Mouse (Mus musculus): ENCODE results near the gene Ap2m1. TPM values are rescaled to one million over a fixed set of nuclear protein-coding genes. Genes with fewer than 3 reads are reported as not detected.
A peak's percentile ranks its signal among the peaks of the same experiment; 100 is the strongest.

The Ap2m1 gene
- polyA plus RNA-seq, 1 experiment: 16.9 TPM

- H3K36me3 ChIP-seq (ENCODE audit: control insufficient read depth): peaks cover 78% of the 10 kb centered on the region
- H3K9me3 ChIP-seq (ENCODE audit: control insufficient read depth, low read length): peaks cover 5% of the 10 kb centered on the region
- H3K4me1 ChIP-seq (ENCODE audit: control insufficient read depth): peaks cover 43% of the 10 kb centered on the region
- no peaks in the 10 kb centered on the region for H3K27me3 ChIP-seq (ENCODE audit: control insufficient read depth)
- no peak for TF ChIP-seq TAL1 (IDR thresholded peaks at IDR 0.05; ENCODE audit: low read length)
- TF ChIP-seq GATA1 (IDR thresholded peaks at IDR 0.05; ENCODE audit: low read length): no peak
- H3K4me3 ChIP-seq (replicated peaks): no peak overlapping the region
Measured at GRCm38 (mm10) chr16:20539649-20540048, 4.4 kb downstream of the Ap2m1 start.

DNA sequence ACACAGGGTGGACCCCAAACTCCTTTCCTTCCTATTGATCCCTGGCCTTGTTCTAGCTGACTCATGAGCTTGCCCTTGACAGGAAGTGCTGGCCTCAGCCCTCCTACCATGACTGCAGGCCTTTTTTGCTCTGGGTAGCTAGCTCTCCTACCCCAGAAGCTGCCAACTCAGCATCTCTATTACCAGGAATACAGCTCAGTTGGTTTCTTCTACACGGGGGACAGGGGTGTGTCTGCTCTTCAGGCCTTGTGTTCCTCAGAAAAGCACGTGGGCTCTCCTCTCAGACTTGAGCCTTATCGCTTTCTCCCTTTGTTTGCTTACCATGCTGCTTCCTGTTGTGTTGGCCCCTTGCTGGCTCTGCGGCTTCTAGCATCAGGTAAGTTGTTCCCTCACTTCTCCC is 5.2 kb downstream of the Ap2m1 start:
- no peak for TF ChIP-seq TAL1 (IDR thresholded peaks at IDR 0.05; ENCODE audit: low read length)
- no peak for TF ChIP-seq GATA1 (IDR thresholded peaks at IDR 0.05; ENCODE audit: low read length)
- H3K36me3 ChIP-seq (ENCODE audit: control insufficient read depth): peaks cover 86% of the 10 kb centered on the region
- no peak overlapping the region for H3K4me3 ChIP-seq (replicated peaks)
- H3K27me3 ChIP-seq (ENCODE audit: control insufficient read depth): no peaks in the 10 kb centered on the region
- peaks cover 5% of the 10 kb centered on the region for H3K9me3 ChIP-seq (ENCODE audit: control insufficient read depth, low read length)
- H3K4me1 ChIP-seq (ENCODE audit: control insufficient read depth): peaks cover 39% of the 10 kb centered on the region

DNA sequence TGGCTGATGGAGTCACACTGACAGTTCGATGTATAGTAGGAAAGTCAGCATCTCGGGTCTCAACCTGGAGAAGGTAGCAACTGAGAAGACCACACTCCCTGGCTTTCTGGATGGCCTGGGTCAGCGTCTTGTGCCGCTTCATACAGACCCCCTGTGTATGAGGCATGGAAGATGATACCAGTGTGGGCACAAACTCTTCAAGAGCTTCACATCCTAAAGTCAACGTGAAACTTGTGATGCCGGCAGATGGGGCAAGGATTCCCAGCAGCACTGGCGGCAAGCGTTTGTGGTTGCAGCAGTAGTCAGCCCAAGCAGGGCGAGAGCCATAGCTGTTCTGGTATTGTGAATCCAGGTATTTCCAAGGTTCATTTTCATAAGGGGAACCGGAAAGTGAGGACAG is 10.4 kb downstream of the Ap2m1 start:
- no peaks in the 10 kb centered on the region for H3K27me3 ChIP-seq (ENCODE audit: control insufficient read depth)
- H3K36me3 ChIP-seq (ENCODE audit: control insufficient read depth): peaks cover 73% of the 10 kb centered on the region
- TF ChIP-seq GATA1 (IDR thresholded peaks at IDR 0.05; ENCODE audit: low read length) (no peak), TAL1 (IDR thresholded peaks at IDR 0.05; ENCODE audit: low read length) (no peak)
- peaks cover 35% of the 10 kb centered on the region for H3K4me1 ChIP-seq (ENCODE audit: control insufficient read depth)
- H3K9me3 ChIP-seq (ENCODE audit: control insufficient read depth, low read length): peaks cover 5% of the 10 kb centered on the region
- H3K4me3 ChIP-seq (replicated peaks): no peak overlapping the region

- Histone ChIP-seq H3K36me3 (ENCODE audit: control insufficient read depth) (peaks cover 73% of the 10 kb centered on the region), H3K27me3 (ENCODE audit: control insufficient read depth) (no peaks in the 10 kb centered on the region), H3K9me3 (ENCODE audit: control insufficient read depth, low read length) (peaks cover 5% of the 10 kb centered on the region), H3K4me1 (ENCODE audit: control insufficient read depth) (peaks cover 35% of the 10 kb centered on the region), H3K4me3 (replicated peaks) (peak overlapping the region; percentile 75)
- no peak for TF ChIP-seq TAL1 (IDR thresholded peaks at IDR 0.05; ENCODE audit: low read length)
- TF ChIP-seq GATA1 (IDR thresholded peaks at IDR 0.05; ENCODE audit: low read length): no peak
Measured at GRCm38 (mm10) chr16:20547423-20547822, 12.1 kb downstream of the Ap2m1 start.

DNA sequence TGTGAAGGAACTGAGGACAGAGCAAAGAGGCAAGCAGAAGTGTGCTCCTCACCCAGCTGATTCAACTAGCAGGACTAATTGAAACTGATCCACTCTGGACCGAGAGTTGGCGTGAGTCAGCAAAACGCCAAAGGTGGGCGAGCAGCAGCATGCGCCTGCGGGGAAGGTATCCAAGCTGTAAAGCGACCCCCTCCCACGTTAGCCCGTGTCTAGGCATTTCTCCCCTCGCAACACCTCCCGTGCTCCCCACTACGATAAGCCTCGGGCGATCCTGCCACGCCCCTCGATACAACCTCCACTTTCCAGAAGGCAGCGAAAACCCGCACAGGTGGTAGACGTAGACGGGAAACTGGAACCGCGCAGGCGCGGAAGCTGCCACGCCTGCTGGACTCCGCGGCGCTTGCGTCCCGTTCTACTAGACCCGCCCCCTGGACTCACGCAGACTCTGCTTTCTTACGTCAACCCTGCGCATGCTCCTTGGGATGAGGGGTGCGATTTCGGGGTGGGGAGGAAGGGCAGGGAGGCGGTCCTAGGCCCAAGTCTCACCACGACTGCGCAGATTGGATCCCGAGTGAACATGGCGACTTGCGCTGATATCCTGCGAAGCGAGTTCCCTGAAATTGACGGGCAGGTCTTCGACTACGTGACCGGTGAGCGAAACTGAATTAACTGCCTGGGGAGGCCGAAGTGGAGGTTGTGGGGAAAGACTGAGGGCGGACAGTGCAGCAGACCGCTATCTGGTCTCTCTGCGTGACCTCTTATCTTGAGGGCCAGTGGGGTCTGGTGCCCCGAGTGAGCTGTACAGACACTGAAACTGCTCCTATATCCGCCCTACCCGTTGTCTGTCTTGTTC is 13.0 kb downstream of the Ap2m1 start, which contains the start of gene Abcf3:
Gene Abcf3, plus strand, starts transcription at position 482 of the 853 bp plus-strand sequence.
- H3K27me3 ChIP-seq (ENCODE audit: control insufficient read depth): no peaks in the 10 kb centered on the region
- H3K36me3 ChIP-seq (ENCODE audit: control insufficient read depth): peaks cover 73% of the 10 kb centered on the region
- peaks cover 4% of the 10 kb centered on the region for H3K9me3 ChIP-seq (ENCODE audit: control insufficient read depth, low read length)
- H3K4me1 ChIP-seq (ENCODE audit: control insufficient read depth): peaks cover 35% of the 10 kb centered on the region
- peak within 1 kb of the TSS; percentile 75 for H3K4me3 ChIP-seq (replicated peaks)
- TF ChIP-seq GATA1 (IDR thresholded peaks at IDR 0.05; ENCODE audit: low read length) (no peak), TAL1 (IDR thresholded peaks at IDR 0.05; ENCODE audit: low read length) (no peak)

GRCm38 (mm10) chr16:20549161-20549560 is 13.9 kb downstream of the Ap2m1 start:
- no peak for TF ChIP-seq GATA1 (IDR thresholded peaks at IDR 0.05; ENCODE audit: low read length)
- TF ChIP-seq TAL1 (IDR thresholded peaks at IDR 0.05; ENCODE audit: low read length): no peak
- Histone ChIP-seq H3K27me3 (ENCODE audit: control insufficient read depth) (no peaks in the 10 kb centered on the region), H3K36me3 (ENCODE audit: control insufficient read depth) (peaks cover 74% of the 10 kb centered on the region), H3K4me3 (replicated peaks) (peak overlapping the region; percentile 75), H3K4me1 (ENCODE audit: control insufficient read depth) (peaks cover 35% of the 10 kb centered on the region), H3K9me3 (ENCODE audit: control insufficient read depth, low read length) (no peaks in the 10 kb centered on the region)

GRCm38 (mm10) chr16:20551691-20552090 is 16.4 kb downstream of the Ap2m1 start:
- peaks cover 71% of the 10 kb centered on the region for H3K36me3 ChIP-seq (ENCODE audit: control insufficient read depth)
- no peaks in the 10 kb centered on the region for H3K9me3 ChIP-seq (ENCODE audit: control insufficient read depth, low read length)
- TF ChIP-seq TAL1 (IDR thresholded peaks at IDR 0.05; ENCODE audit: low read length): no peak
- no peak for TF ChIP-seq GATA1 (IDR thresholded peaks at IDR 0.05; ENCODE audit: low read length)
- no peak overlapping the region for H3K4me3 ChIP-seq (replicated peaks)
- H3K4me1 ChIP-seq (ENCODE audit: control insufficient read depth): peaks cover 30% of the 10 kb centered on the region
- no peaks in the 10 kb centered on the region for H3K27me3 ChIP-seq (ENCODE audit: control insufficient read depth)

GRCm38 (mm10) chr16:20552594-20552993 is 17.3 kb downstream of the Ap2m1 start:
- H3K27me3 ChIP-seq (ENCODE audit: control insufficient read depth): no peaks in the 10 kb centered on the region
- H3K4me1 ChIP-seq (ENCODE audit: control insufficient read depth): peaks cover 24% of the 10 kb centered on the region
- no peak for TF ChIP-seq GATA1 (IDR thresholded peaks at IDR 0.05; ENCODE audit: low read length)
- TF ChIP-seq TAL1 (IDR thresholded peaks at IDR 0.05; ENCODE audit: low read length): no peak

GRCm38 (mm10) chr16:20555000-20555399 is 19.7 kb downstream of the Ap2m1 start:
- peaks cover 4% of the 10 kb centered on the region for H3K4me1 ChIP-seq (ENCODE audit: control insufficient read depth)
- H3K4me3 ChIP-seq (replicated peaks): no peak overlapping the region
- H3K36me3 ChIP-seq (ENCODE audit: control insufficient read depth): peaks cover 88% of the 10 kb centered on the region
- H3K9me3 ChIP-seq (ENCODE audit: control insufficient read depth, low read length): no peaks in the 10 kb centered on the region
- TF ChIP-seq GATA1 (IDR thresholded peaks at IDR 0.05; ENCODE audit: low read length) (no peak), TAL1 (IDR thresholded peaks at IDR 0.05; ENCODE audit: low read length) (no peak)
- no peaks in the 10 kb centered on the region for H3K27me3 ChIP-seq (ENCODE audit: control insufficient read depth)

More at GRCm38 (mm10) chr16:20552594-20552993, 17.3 kb downstream of the Ap2m1 start:
- H3K9me3 ChIP-seq (ENCODE audit: control insufficient read depth, low read length): no peaks in the 10 kb centered on the region
- peaks cover 72% of the 10 kb centered on the region for H3K36me3 ChIP-seq (ENCODE audit: control insufficient read depth)
- H3K4me3 ChIP-seq (replicated peaks): no peak overlapping the region

All from erythroblast, embryonic 14.5 days (primary cell).